Mouse (Mus musculus) urinary bladder, adult 18-20 months (tissue): Measurements from ENCODE around the gene Rps3.

Experiments used
- DNase-seq, 2 experiments: peaks; one replicate each; pipeline ENCODE4 v3.0.0; 2022; ENCODE audit warnings: low spot score in 2 of 2, mixed read lengths in 2 of 2

Rps3 gene

GRCm38 (mm10) chr7:99475562-99475911, 8.0 kb downstream of the Rps3 start:
- DNase-seq = no peak

GRCm38 (mm10) chr7:99474836-99475561, 8.5 kb downstream of the Rps3 start:
- no peak for DNase-seq

- DNase-seq = no peak
These were observed 9.7 kb downstream of the Rps3 start for GRCm38 (mm10) chr7:99473638-99474407.

DNA sequence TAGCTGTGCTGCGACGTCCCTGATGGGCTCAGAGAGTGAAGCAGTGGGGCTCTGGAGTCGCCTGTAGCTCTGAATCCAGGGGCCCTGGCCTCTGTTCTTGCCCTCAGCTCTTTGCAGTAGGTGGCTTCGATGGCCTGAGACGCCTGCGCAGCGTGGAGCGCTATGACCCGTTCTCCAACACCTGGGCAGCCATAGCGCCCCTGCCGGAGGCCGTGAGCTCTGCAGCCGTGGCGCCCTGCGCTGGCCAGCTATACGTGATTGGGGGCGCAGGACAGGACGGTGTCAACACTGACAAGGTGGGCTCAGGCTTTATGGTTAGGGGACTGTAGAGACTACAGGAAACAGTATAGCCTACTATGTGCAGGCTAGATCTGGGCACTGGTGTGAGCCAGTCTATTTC, 12.0 kb downstream of the Rps3 start:
- DNase-seq = no peak

DNA sequence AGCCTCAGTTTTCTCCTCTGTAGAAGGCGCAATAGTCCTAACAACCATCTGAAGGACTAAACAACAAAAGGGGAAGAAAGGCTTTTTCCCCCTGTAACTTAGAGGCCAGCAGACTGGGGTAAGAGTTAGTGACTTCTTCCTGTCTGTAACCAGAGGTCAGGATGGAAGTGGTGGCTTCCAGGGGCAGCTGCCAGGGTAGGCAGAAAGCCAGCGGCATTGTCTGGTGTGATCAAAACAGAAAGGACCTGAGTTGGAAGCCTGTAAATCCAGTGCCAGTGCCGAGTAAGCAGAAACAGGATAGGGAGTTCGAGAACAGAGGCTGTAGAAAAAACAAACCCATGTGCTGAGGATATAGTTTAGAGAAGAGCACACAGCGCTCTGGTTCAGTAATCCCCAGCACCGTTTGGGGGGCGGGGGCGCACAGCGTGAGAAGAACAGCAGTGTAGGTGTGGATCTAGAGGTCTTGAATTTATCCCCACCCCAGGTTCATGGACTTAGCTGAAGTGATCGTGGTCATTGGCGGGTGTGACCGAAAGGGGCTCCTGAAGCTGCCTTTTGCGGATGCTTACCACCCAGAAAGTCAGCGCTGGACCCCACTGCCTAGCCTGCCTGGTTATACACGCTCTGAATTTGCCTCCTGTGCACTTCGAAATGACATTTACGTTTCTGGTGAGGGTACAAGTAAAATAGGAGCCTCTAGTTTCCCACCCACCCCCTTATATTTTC, 13.7 kb downstream of the Rps3 start:
- no peak for DNase-seq

DNA sequence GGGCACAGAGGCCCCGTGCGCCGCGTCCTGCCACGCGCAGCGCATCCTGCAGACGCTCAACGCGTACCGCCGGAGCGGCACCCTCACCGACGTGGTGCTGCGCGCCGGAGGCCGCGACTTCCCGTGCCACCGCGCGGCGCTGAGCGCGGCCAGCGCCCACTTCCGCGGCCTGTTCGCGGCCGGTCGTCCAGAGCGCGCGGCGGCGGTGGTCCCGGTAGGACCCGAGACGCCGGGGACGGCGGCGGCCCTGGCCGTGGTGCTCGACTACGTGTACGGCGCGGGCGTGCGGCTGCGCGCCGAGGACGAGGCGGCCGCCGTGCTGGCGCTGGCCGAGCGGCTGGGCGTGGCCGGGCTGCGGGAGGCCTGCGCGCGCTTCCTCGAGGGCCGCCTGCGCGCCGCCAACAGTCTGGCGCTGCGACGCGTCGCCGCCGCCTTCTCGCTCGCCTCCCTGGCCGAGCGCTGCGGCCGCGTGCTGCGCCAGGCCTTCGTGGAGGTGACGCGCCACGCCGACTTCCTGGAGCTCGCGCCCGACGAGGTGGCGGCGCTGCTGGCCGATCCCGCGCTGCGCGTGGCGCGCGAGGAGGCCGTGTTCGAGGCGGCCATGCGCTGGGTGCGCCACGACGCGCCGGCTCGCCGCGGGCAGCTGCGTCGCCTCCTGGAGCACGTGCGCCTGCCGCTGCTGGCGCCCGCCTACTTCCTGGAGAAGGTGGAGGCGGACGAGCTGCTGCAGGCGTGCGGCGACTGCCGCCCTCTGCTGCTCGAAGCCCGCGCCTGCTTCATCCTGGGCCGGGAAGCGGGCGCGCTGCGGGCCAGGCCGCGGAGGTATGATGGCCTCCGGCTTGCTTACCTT, 15.0 kb downstream of the Rps3 start:
- DNase-seq = peak; percentile 48 to 65

- no peak for DNase-seq
These were observed 15.6 kb downstream of the Rps3 start for GRCm38 (mm10) chr7:99467916-99468282.

GRCm38 (mm10) chr7:99465811-99466210, 17.7 kb downstream of the Rps3 start, which contains the start of gene Klhl35:
Gene Klhl35, plus strand, starts transcription at chr7:99466004.
- peak in 1 of 2 experiments; percentile 32 for DNase-seq

- DNase-seq = no peak
These were observed 20.4 kb downstream of the Rps3 start for GRCm38 (mm10) chr7:99463120-99463519.

DNA sequence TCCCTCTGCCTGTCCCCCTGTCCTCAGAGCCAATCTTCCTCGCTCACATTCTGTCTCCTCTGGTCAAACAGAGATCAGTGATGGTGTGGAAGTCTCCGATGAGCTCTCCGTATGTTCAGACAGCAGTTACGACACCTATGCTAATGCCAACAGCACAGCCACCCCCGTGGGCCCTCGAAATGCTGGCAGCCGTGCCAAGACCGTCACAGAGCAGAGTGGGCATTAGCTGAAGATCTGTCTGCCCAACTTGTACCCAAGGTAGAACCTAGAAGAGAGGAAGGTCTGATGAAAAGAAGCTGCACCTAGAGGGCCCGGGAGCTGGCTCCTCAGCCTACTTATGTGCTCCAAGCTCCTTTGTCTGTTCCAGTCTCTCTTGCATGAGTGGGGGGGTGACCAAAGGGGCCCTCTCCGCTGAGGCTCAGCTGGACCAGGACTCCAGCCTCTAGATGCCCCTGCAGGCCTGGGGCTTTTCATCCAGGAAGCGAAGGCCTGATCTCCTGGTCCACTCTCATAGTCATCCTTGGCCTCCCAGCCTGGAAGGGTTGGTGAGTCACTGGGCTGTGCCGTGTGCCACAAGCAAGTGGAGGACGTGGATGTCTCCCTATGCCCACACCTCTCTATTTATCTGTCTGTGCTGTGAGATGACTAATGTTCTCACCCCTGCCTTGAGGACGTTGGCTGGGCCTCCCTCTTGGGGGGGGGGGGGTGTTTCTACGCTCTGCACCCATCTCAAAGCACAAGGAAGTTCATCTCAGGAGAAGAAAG, 23.5 kb downstream of the Rps3 start:
- DNase-seq = no peak

DNA sequence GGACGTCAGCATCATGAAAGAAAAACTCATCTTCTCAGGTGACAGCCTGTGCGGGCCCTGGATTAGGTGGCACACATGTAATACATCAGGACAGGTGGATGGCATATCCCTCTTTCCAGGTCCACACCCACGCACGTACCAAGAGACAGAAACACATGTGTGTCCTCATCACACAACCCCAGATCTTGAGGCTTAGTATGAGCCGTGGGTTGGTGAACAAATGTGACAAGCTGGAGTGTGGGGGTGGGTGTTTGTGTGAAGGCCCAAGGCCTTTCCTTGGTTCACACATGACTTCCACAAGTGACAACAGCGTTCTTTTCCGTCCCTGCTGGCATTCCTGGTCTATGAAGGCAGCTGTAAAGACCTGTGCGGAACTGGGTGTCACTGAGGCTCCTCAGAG, 24.7 kb downstream of the Rps3 start:
- DNase-seq = no peak

DNA sequence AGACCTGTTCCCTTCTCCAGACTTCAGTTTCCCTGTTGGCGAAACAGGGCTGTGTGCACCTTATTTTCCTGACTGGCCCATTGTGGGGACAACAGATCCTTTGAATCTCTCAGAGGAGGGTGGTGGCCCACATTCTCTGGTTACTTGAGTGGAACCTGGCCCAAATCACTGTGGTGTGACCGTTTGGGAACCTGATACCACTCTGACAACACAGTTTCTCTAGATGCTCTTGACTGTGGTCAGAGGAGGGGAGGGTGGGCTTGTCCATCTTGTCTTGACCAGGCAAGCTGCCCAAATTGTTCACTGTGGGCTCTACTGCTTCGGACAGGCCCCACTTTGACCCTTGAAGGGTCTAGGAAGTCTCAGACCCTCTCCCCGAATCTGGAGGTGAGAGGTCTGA, 29.5 kb downstream of the Rps3 start:
- no peak for DNase-seq

DNA sequence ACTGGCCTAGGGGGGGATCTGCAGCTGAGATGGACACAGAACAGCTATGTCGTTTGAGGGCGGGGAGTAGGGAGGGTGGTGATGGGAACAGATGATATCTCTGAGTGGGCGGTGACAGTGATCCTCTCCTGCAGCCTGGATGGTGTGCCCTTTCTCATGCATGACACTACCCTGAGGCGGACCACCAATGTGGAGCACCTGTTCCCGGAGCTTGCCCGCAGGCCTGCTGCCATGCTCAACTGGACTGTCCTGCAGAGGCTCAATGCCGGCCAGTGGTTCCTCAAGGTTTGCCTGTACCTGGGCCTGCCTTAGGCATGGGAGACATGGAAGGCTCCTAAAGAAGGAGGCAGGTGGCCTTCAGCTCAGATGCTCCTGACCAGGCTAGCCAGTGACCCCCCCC, 30.7 kb downstream of the Rps3 start:
- no peak for DNase-seq

- peak; percentile 33 to 51 for DNase-seq
These were observed 32.8 kb downstream of the Rps3 start for GRCm38 (mm10) chr7:99450703-99451102.

- no peak for DNase-seq
These were observed 33.8 kb downstream of the Rps3 start for GRCm38 (mm10) chr7:99449751-99450150.

DNA sequence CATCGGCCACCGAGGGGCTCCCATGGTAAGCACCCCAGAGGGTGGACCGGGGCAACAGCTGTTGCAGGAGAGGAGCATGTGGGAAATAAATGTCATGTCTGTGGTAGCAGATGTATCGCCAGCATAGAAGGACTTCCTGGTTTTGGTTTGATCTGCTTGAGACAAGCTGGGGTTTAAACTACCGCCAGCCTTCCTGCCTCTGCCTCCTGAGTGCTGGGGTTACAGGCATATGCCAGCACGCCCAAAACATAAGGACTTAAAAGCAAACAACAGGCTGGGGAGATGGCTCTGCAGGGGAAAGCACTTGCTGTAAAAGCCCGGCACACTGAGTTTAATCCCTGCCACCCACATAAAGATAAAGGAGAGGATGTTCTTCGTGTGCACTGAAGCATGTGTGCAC, 34.5 kb downstream of the Rps3 start:
- DNase-seq = no peak

GRCm38 (mm10) chr7:99448619-99449018, 34.9 kb downstream of the Rps3 start:
- no peak for DNase-seq

- no peak for DNase-seq
These were observed 36.2 kb downstream of the Rps3 start for GRCm38 (mm10) chr7:99447323-99447722.

- no peak for DNase-seq
These were observed 37.7 kb downstream of the Rps3 start for GRCm38 (mm10) chr7:99445833-99446232.

- DNase-seq = no peak
These were observed 39.5 kb downstream of the Rps3 start for GRCm38 (mm10) chr7:99444012-99444411.

DNA sequence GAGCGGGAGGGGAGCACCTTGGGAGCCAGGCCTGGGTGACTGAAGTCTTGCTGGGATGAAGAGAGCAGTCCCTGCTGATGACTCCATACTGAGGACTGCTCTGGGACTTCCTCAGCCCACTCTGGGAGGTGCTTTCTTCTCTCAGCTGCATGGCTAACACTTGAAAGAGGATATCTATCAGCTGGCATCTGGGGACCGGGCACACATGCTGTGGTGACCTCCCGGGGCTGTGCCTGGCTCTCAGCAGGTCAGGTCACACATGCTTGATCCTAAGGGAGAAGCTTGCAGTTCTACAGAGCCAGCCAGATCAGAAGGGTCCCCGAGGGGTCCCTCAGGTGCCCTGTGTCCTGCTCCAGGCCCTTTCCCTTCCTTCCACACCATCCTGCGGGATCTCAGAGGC, 40.4 kb downstream of the Rps3 start:
- no peak for DNase-seq
